Mouse (Mus musculus) gastrocnemius, adult 8-10 months (tissue): ENCODE measurements around the gene Lkaaear1. TPM values are rescaled to one million over a fixed set of nuclear protein-coding genes. Genes with fewer than 3 reads are reported as not detected.

Source experiments
- DNase-seq, 2 experiments: peaks; one replicate each; pipeline ENCODE4 v3.0.0; 2022; ENCODE audit warnings: low spot score in 2 of 2
- total RNA-seq, 4 experiments: library from RNA; stranded (reverse); gene quantifications; 2 replicates each; pipeline ENCODE4 v1.2.4; 2022

Gene Lkaaear1
- total RNA-seq, 4 experiments from 2014 or later = not detected

DNA sequence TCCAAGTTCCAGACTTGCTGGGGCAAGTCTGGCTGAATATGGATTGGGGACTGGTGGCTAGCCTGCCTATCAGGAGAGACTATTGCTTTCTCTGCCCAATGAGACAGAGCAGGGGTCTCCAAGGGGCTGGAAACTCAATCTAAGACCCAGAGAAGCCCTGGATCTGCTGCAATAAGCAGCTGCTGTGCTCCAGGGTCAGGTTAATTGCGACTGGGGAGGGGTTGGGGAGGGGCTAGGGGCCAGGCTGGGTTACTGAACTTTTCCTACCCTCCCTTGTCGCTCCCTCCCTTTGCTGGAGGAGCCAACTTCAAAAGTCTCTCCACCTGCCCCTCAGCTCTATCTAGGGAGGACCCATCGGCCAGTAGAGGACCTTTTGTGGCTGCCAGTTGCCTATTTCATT, 41.5 kb downstream of the Lkaaear1 start, which contains the start of gene Gm29797:
Gm29797 (plus strand) TSS at position 301 of the 400 bp plus-strand sequence.
- DNase-seq = no peak

DNA sequence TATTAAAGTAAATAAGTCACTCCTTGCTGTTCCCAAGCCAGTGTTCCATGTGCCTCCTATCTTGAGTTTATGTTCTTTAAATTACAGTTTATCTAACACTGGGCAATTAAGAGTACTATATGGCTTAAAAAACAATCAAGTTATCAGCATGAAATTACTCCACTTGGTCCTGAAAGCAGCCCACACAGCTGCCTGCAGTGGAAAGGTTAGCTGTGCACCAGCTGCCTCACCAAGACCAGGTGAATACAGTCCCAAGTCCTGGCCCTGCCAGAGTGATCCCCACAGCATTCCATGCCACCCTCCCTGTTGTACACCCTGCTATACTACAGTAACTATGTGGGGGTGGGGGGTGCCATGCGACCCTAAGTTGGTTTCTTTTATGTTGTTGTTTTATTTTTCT, 44.7 kb downstream of the Lkaaear1 start:
- DNase-seq = no peak

DNA sequence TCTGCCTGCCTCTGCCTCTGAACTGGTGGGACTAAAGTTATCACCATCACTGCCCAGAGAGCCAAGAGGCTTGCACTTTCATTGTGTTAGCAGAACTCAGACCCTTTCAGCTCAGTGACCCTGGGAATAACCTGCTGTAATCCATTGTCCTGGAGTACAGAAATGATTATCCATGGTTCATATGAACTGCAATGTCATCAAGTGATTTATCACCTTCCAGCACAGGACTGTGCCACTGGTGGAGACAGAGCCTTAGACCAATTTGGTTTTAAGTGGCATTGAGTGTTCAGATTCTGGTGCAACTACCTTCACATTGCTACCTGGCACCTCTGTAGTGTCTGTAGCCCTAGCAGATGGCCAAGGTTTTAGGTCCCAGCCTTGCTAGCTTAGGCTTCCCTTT, 45.2 kb downstream of the Lkaaear1 start:
- no peak for DNase-seq

DNA sequence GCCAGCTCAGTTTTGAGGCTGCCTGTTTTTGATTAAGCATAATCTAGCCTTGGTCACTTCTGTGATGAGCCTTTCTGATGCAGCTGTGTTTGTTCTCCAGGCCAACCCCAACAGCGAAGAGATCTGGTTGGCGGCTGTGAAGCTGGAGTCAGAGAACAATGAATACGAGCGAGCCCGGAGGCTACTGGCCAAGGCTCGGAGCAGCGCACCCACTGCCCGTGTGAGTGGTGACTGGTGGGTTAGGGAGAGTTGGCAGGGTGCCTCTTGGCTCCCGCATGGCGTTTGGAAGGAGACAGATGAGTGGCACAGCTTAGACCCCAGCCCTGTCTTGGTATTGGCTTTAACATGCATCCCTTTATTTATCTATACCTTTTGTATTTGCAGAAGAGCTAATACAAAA, 49.3 kb downstream of the Lkaaear1 start:
- DNase-seq = no peak

Other genes starting within 250 kb of the Lkaaear1 start
- gene Zbtb46, start 239.0 kb downstream of the Lkaaear1 start, total RNA-seq = 1 to 10 TPM; 3.3 to 5.3 (median 4.1) TPM
- gene Abhd16b, start 205.2 kb downstream of the Lkaaear1 start, total RNA-seq = not detected
- gene Tpd52l2, start 201.3 kb downstream of the Lkaaear1 start, total RNA-seq = 10 to 100 TPM; 43.7 to 49.1 (median 45.8) TPM
- 10 to 100 TPM; 43.4 to 50.3 (median 44.1) TPM for gene Dnajc5, start 178.0 kb downstream of the Lkaaear1 start, total RNA-seq
- 10 to 100 TPM; 24.6 to 38.4 (median 28.5) TPM for gene Uckl1, start 113.5 kb downstream of the Lkaaear1 start, total RNA-seq
- gene Prpf6, start 106.6 kb downstream of the Lkaaear1 start, total RNA-seq = 10 to 100 TPM; 28.8 to 35.0 (median 32.6) TPM
- 10 to 100 TPM; 15.4 to 21.2 (median 19.3) TPM for gene Zfp512b, start 105.6 kb downstream of the Lkaaear1 start, total RNA-seq
- 1 to 10 TPM; 1.7 to 4.6 (median 3.7) TPM for gene Samd10, start 99.2 kb downstream of the Lkaaear1 start, total RNA-seq
- not detected for gene Gm29797, start 41.4 kb downstream of the Lkaaear1 start, total RNA-seq
- 10 to 100 TPM in 2 of 4 experiments, 1 to 10 TPM in 2; 3.9 to 13.4 (median 7.1) TPM for gene Sox18, start 26.8 kb downstream of the Lkaaear1 start, total RNA-seq
- gene Tcea2, start 18.1 kb downstream of the Lkaaear1 start, total RNA-seq = 1 to 10 TPM; 6.7 to 8.4 (median 7.3) TPM
- 1 to 10 TPM; 1.5 to 5.2 (median 3.6) TPM for gene Rgs19, start 4.5 kb downstream of the Lkaaear1 start, total RNA-seq
- not detected for gene Oprl1, start 16.6 kb upstream of the Lkaaear1 start, total RNA-seq
- gene Myt1, start 64.9 kb upstream of the Lkaaear1 start, total RNA-seq = not detected
- 10 to 100 TPM; 43.7 to 50.5 (median 47.9) TPM for gene Pcmtd2, start 139.4 kb upstream of the Lkaaear1 start, total RNA-seq
- 10 to 100 TPM; 11.1 to 17.7 (median 13.3) TPM for gene Polr3k, start 165.9 kb upstream of the Lkaaear1 start, total RNA-seq